Mouse (Mus musculus) neural tube, embryonic 13.5 days (tissue): ENCODE results near the gene Cdip1. TPM values are rescaled to one million over a fixed set of nuclear protein-coding genes. Genes with fewer than 3 reads are reported as not detected.
"Not testable (repeated sequence)": the region's sequence is repeated elsewhere in the genome, so short reads cannot be mapped to it uniquely, and the experiment has no call there.

Experiments
- ATAC-seq: fragments of 200-750 bp; cut with Nextera tagmentation; 2 replicates; pipeline ENCODE4 v1.8.0; 2017; ENCODE audit warnings: low read depth, mild to moderate bottlenecking, moderate TSS enrichment, moderate library complexity
- H3K27ac ChIP-seq: fragments of 300-500 bp; sonication (generic); replicated peaks from 2 replicates; pipeline ENCODE4 v1.5.1; 2015; ENCODE audit warnings: moderate library complexity, mild to moderate bottlenecking, inconsistent platforms
- H3K27me3 ChIP-seq: fragments of 300-500 bp; sonication (generic); 2 replicates; pipeline ENCODE4 v1.6.1; 2015; ENCODE audit warnings: mild to moderate bottlenecking, inconsistent platforms
- H3K36me3 ChIP-seq: fragments of 300-500 bp; sonication (generic); 2 replicates; pipeline ENCODE4 v1.6.1; 2015; ENCODE audit warnings: mild to moderate bottlenecking, inconsistent platforms
- H3K4me1 ChIP-seq: fragments of 300-500 bp; sonication (generic); replicated peaks from 2 replicates; pipeline ENCODE4 v1.6.1; 2015; ENCODE audit warnings: inconsistent platforms
- H3K4me2 ChIP-seq: fragments of 300-500 bp; sonication (generic); 2 replicates; pipeline ENCODE4 v1.6.1; 2015; ENCODE audit warnings: inconsistent platforms, mild to moderate bottlenecking, moderate library complexity
- H3K4me3 ChIP-seq: fragments of 300-500 bp; sonication (generic); 2 replicates; pipeline ENCODE4 v1.5.1; 2015; ENCODE audit warnings: mild to moderate bottlenecking, inconsistent platforms
- H3K9ac ChIP-seq: fragments of 300-500 bp; sonication (generic); 2 replicates; pipeline ENCODE4 v1.6.1; 2015; ENCODE audit warnings: moderate library complexity, mild to moderate bottlenecking, inconsistent platforms
- H3K9me3 ChIP-seq: fragments of 300-500 bp; sonication (generic); 2 replicates; pipeline ENCODE4 v1.6.1; 2016; ENCODE audit warnings: inconsistent platforms
- WGBS: fragments of 180-500 bp; shearing (Covaris S2); methylation state at CpG from one replicate; pipeline ENCODE4 v1.1.7; 2015; 5-methylcytosine and 5-hydroxymethylcytosine counted together
- polyA plus RNA-seq: library from polyadenylated mRNA; unstranded; fragments of >200 nt; fragmentation: Nextera tagmentation; extraction: Ambion mirVana; gene quantifications from 2 replicates; pipeline ENCODE4 v1.2.1, GENCODE M21; 2015

Cdip1 gene
- polyA plus RNA-seq, 1 experiment from 2014 or later = 109 TPM

GRCm38 (mm10) chr16:4765852-4766251, 24.2 kb downstream of the Cdip1 start:
- Histone ChIP-seq H3K27ac (no peak overlapping the region), H3K4me2 (no peak overlapping the region), H3K27me3 (no peaks in the 10 kb centered on the region), H3K4me1 (no peaks in the 10 kb centered on the region), H3K36me3 (peaks cover 72% of the 10 kb centered on the region), H3K9ac (no peak overlapping the region), H3K9me3 (no peaks in the 10 kb centered on the region), H3K4me3 (no peak overlapping the region)
- ATAC-seq = no peak
- 93% methylated on average over 2 of the region's 2 CpGs for WGBS

- H3K36me3 ChIP-seq = peaks cover 47% of the 10 kb centered on the region
- ATAC-seq = no peak
- no peak overlapping the region for H3K27ac ChIP-seq
- no peak overlapping the region for H3K4me3 ChIP-seq
- 49% methylated on average over 2 of the region's 2 CpGs for WGBS
- H3K9ac ChIP-seq = no peak overlapping the region
- H3K4me2 ChIP-seq = no peak overlapping the region
- H3K9me3 ChIP-seq = no peaks in the 10 kb centered on the region
- H3K4me1 ChIP-seq = no peaks in the 10 kb centered on the region; the same call in 1 of the 2 replicates
- no peaks in the 10 kb centered on the region for H3K27me3 ChIP-seq
These were observed 26.8 kb downstream of the Cdip1 start for GRCm38 (mm10) chr16:4763276-4763675.

GRCm38 (mm10) chr16:4762437-4762836, 27.7 kb downstream of the Cdip1 start:
- H3K9ac ChIP-seq = no peak overlapping the region
- H3K4me3 ChIP-seq = no peak overlapping the region
- H3K27ac ChIP-seq = no peak overlapping the region
- H3K36me3 ChIP-seq = peaks cover 38% of the 10 kb centered on the region
- H3K27me3 ChIP-seq = no peaks in the 10 kb centered on the region
- peaks cover 5% of the 10 kb centered on the region for H3K4me1 ChIP-seq
- no peaks in the 10 kb centered on the region for H3K9me3 ChIP-seq
- no peak overlapping the region for H3K4me2 ChIP-seq
- WGBS = 89% methylated on average over 4 of the region's 4 CpGs
- no peak for ATAC-seq

GRCm38 (mm10) chr16:4756660-4757335, 33.3 kb downstream of the Cdip1 start:
- Histone ChIP-seq H3K27ac (peak overlapping the region; percentile 81), H3K9ac (peak overlapping the region; percentile 68), H3K4me3 (peak overlapping the region; percentile 41), H3K4me1 (peaks cover 10% of the 10 kb centered on the region), H3K4me2 (peak overlapping the region; percentile 54)
- not testable (repeated sequence) for H3K9me3 ChIP-seq, H3K36me3 ChIP-seq, H3K27me3 ChIP-seq
- ATAC-seq = peak; percentile 92
- whole genome bisulfite sequencing = 12% methylated on average over 24 of the region's 42 CpGs

- 90% methylated on average over 3 of the region's 3 CpGs for WGBS
- Histone ChIP-seq H3K9me3 (0 out of 2 replicates have a peak, but pooled peaks cover 4% of the 10 kb centered on the region), H3K9ac (no peak overlapping the region), H3K4me2 (no peak overlapping the region), H3K4me1 (peaks cover 10% of the 10 kb centered on the region), H3K27me3 (no peaks in the 10 kb centered on the region), H3K27ac (no peak overlapping the region), H3K4me3 (no peak overlapping the region), H3K36me3 (peaks cover 5% of the 10 kb centered on the region)
- no peak for ATAC-seq
These were observed 36.0 kb downstream of the Cdip1 start for GRCm38 (mm10) chr16:4754045-4754444.

GRCm38 (mm10) chr16:4752155-4752554, 37.9 kb downstream of the Cdip1 start:
- no peak overlapping the region for H3K9ac ChIP-seq
- peaks cover 5% of the 10 kb centered on the region for H3K36me3 ChIP-seq
- WGBS = 92% methylated on average over 3 of the region's 3 CpGs
- H3K9me3 ChIP-seq = 0 out of 2 replicates have a peak, but pooled peaks cover 4% of the 10 kb centered on the region
- H3K4me1 ChIP-seq = peaks cover 2% of the 10 kb centered on the region; the same call in 1 of the 2 replicates
- H3K27ac ChIP-seq = no peak overlapping the region
- H3K4me3 ChIP-seq = no peak overlapping the region
- ATAC-seq = no peak
- H3K27me3 ChIP-seq = no peaks in the 10 kb centered on the region
- H3K4me2 ChIP-seq = no peak overlapping the region

GRCm38 (mm10) chr16:4742186-4742585, 47.9 kb downstream of the Cdip1 start:
- Histone ChIP-seq H3K27me3 (no peaks in the 10 kb centered on the region), H3K4me1 (no peaks in the 10 kb centered on the region), H3K9ac (no peak overlapping the region), H3K36me3 (peaks cover 7% of the 10 kb centered on the region; the same call in 1 of the 2 replicates), H3K4me3 (no peak overlapping the region), H3K4me2 (no peak overlapping the region), H3K9me3 (no peaks in the 10 kb centered on the region), H3K27ac (no peak overlapping the region)
- no peak for ATAC-seq
- 93% methylated on average over 1 of the region's 1 CpGs for WGBS

- 98% methylated on average over 2 of the region's 2 CpGs for WGBS
- Histone ChIP-seq H3K36me3 (peaks cover 7% of the 10 kb centered on the region; the same call in 1 of the 2 replicates), H3K4me3 (no peak overlapping the region), H3K27ac (no peak overlapping the region), H3K9ac (no peak overlapping the region), H3K4me2 (no peak overlapping the region), H3K9me3 (no peaks in the 10 kb centered on the region), H3K4me1 (no peaks in the 10 kb centered on the region), H3K27me3 (no peaks in the 10 kb centered on the region)
- ATAC-seq = no peak
These were observed 50.1 kb downstream of the Cdip1 start for GRCm38 (mm10) chr16:4739994-4740393.

- ATAC-seq = no peak
- Histone ChIP-seq H3K27me3 (no peaks in the 10 kb centered on the region), H3K4me1 (peaks cover 5% of the 10 kb centered on the region; the same call in 1 of the 2 replicates), H3K4me3 (no peak overlapping the region), H3K27ac (no peak overlapping the region), H3K4me2 (no peak overlapping the region), H3K36me3 (no peaks in the 10 kb centered on the region), H3K9ac (no peak overlapping the region), H3K9me3 (no peaks in the 10 kb centered on the region)
- 87% methylated on average over 2 of the region's 2 CpGs for WGBS
These were observed 53.8 kb downstream of the Cdip1 start for GRCm38 (mm10) chr16:4736262-4736661.

GRCm38 (mm10) chr16:4730776-4731358, 59.2 kb downstream of the Cdip1 start:
- Histone ChIP-seq H3K9ac (no peak overlapping the region), H3K4me2 (no peak overlapping the region), H3K4me3 (no peak overlapping the region), H3K36me3 (no peaks in the 10 kb centered on the region), H3K27me3 (no peaks in the 10 kb centered on the region), H3K4me1 (peaks cover 23% of the 10 kb centered on the region), H3K9me3 (no peaks in the 10 kb centered on the region), H3K27ac (no peak overlapping the region)
- ATAC-seq = no peak
- WGBS = 69% methylated on average over 3 of the region's 3 CpGs

- no peak for ATAC-seq
- Histone ChIP-seq H3K27me3 (no peaks in the 10 kb centered on the region), H3K4me1 (peaks cover 23% of the 10 kb centered on the region), H3K27ac (no peak overlapping the region), H3K4me3 (peak overlapping the region; percentile 77; the same call in 1 of the 2 replicates), H3K9ac (no peak overlapping the region), H3K36me3 (no peaks in the 10 kb centered on the region), H3K4me2 (no peak overlapping the region), H3K9me3 (no peaks in the 10 kb centered on the region)
- WGBS = 72% methylated on average over 1 of the region's 1 CpGs
These were observed 62.1 kb downstream of the Cdip1 start for GRCm38 (mm10) chr16:4727963-4728362.

- no peak overlapping the region for H3K27ac ChIP-seq
- peaks cover 23% of the 10 kb centered on the region for H3K4me1 ChIP-seq
- no peak for ATAC-seq
- H3K9me3 ChIP-seq = no peaks in the 10 kb centered on the region
- WGBS = 97% methylated on average over 1 of the region's 1 CpGs
- H3K9ac ChIP-seq = no peak overlapping the region
- no peaks in the 10 kb centered on the region for H3K36me3 ChIP-seq
- H3K4me3 ChIP-seq = peak overlapping the region; percentile 77; the same call in 1 of the 2 replicates
- H3K4me2 ChIP-seq = peak overlapping the region; percentile 88
- no peaks in the 10 kb centered on the region for H3K27me3 ChIP-seq
These were observed 62.6 kb downstream of the Cdip1 start for GRCm38 (mm10) chr16:4727526-4727925.
